Mouse (Mus musculus): ENCODE measurements around the gene 4930539E08Rik. TPM values are rescaled to one million over a fixed set of nuclear protein-coding genes. Genes with fewer than 3 reads are reported as not detected.

The 4930539E08Rik gene
- polyA plus RNA-seq, 1 experiment from 2014 or later: 0.62 TPM

DNA sequence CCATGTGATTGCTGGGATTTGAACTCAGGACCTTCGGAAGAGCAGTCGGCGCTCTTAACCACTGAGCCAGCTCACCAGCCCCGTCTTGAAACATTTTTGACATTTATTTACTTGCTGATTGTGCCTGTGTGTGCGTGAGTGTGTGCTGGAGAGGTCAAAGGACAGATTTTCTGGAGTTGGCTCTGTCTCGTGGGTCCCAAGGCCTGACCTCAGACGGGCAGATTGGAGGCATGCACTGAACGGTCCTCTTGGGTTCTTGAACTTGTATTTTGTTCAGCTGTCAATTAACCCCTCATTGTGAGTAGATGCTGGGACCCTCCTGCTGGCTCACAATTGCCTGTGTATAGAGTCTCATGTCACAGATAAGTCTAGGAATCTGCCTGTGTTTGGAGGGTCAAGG lies 28.9 kb downstream of the 4930539E08Rik start:
- WGBS: 81% methylated on average over 8 of the region's 8 CpGs
- ATAC-seq (ENCODE audit: low FRiP score, low TSS enrichment): no peak

DNA sequence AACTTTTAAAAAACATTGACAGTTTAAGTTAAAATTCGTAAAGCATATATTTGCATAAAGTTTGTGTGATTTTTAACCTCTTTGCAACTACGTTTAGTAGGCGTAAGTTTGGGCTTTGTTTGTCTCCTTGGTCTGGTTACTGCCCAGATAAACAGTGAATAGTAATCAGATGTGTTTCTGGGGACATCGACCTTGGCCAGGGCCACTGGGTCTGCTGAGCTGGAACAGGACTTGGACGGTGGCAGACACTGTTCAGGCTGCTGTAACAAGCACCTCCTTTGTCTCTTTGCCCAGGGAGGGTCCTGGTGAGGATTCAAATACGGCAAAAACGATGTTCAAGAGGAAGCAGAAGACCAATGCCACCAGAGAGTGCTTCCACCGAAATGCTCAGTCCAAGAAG lies 29.9 kb downstream of the 4930539E08Rik start:
- Histone ChIP-seq H3K9ac (ENCODE audit: low read depth, low read length) (no peak overlapping the region), H3K4me2 (replicated peaks; ENCODE audit: low read depth, low read length) (no peak overlapping the region), H3K4me1 (ENCODE audit: control insufficient read depth, insufficient read depth, low read length) (no peaks in the 10 kb centered on the region), H3K27me3 (ENCODE audit: control insufficient read depth, insufficient read depth, low read length) (no peaks in the 10 kb centered on the region; the same call in 1 of the 2 replicates), H3K9me3 (ENCODE audit: control insufficient read depth, low read length) (0 out of 2 replicates have a peak, but pooled peaks cover 8% of the 10 kb centered on the region), H3K4me3 (ENCODE audit: low read length) (no peak overlapping the region), H3K27ac (ENCODE audit: low read depth, low read length) (no peak overlapping the region), H3K36me3 (ENCODE audit: control insufficient read depth, insufficient read depth, low read length) (no peaks in the 10 kb centered on the region)
- ATAC-seq (ENCODE audit: low FRiP score, low TSS enrichment): no peak
- WGBS: 89% methylated on average over 8 of the region's 8 CpGs

More for the DNA sequence above, 28.9 kb downstream of the 4930539E08Rik start:
- H3K9ac ChIP-seq (ENCODE audit: low read depth, low read length): no peak overlapping the region
- H3K4me1 ChIP-seq (ENCODE audit: control insufficient read depth, insufficient read depth, low read length): no peaks in the 10 kb centered on the region
- H3K9me3 ChIP-seq (ENCODE audit: control insufficient read depth, low read length): peaks cover 8% of the 10 kb centered on the region; the same call in 1 of the 2 replicates
- H3K4me3 ChIP-seq (ENCODE audit: low read length): no peak overlapping the region
- H3K27ac ChIP-seq (ENCODE audit: low read depth, low read length): no peak overlapping the region
- H3K36me3 ChIP-seq (ENCODE audit: control insufficient read depth, insufficient read depth, low read length): no peaks in the 10 kb centered on the region
- H3K27me3 ChIP-seq (ENCODE audit: control insufficient read depth, insufficient read depth, low read length): no peaks in the 10 kb centered on the region; the same call in 1 of the 2 replicates
- no peak overlapping the region for H3K4me2 ChIP-seq (replicated peaks; ENCODE audit: low read depth, low read length)

DNA sequence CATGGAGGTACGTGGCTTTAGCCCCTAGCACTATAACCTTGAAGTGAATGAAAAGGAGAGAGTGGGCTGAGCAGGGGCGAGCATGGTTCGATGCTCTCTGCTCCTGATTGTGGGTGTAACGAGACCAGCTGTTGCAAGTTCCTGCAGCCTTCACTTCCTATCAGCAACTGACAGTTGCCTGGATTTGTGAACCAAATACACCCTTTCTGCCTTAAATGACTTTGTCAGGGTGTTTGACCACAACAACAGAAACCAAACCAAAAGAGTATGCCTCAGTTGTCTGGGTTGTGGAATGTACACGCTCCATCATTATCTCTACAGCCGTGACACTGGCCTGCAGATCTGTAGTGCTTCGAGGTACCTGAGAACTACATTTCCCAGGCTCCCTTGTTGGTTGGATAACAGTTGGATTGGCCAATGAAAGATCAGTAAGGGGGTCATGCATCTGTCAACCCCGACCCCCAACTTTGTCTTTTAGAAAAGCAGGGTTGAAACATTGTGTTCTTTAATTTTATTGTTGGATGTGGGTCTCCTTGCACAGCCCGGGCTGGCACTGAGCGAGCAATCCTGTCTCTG lies 31.1 kb downstream of the 4930539E08Rik start:
- Histone ChIP-seq H3K4me1 (ENCODE audit: control insufficient read depth, insufficient read depth, low read length) (no peaks in the 10 kb centered on the region), H3K36me3 (ENCODE audit: control insufficient read depth, insufficient read depth, low read length) (no peaks in the 10 kb centered on the region), H3K27me3 (ENCODE audit: control insufficient read depth, insufficient read depth, low read length) (no peaks in the 10 kb centered on the region; the same call in 1 of the 2 replicates), H3K4me3 (ENCODE audit: low read length) (no peak overlapping the region), H3K9me3 (ENCODE audit: control insufficient read depth, low read length) (0 out of 2 replicates have a peak, but pooled peaks cover 6% of the 10 kb centered on the region), H3K9ac (ENCODE audit: low read depth, low read length) (no peak overlapping the region), H3K27ac (ENCODE audit: low read depth, low read length) (no peak overlapping the region), H3K4me2 (replicated peaks; ENCODE audit: low read depth, low read length) (no peak overlapping the region)
- WGBS: 64% methylated on average over 10 of the region's 10 CpGs
- no peak for ATAC-seq (ENCODE audit: low FRiP score, low TSS enrichment)

DNA sequence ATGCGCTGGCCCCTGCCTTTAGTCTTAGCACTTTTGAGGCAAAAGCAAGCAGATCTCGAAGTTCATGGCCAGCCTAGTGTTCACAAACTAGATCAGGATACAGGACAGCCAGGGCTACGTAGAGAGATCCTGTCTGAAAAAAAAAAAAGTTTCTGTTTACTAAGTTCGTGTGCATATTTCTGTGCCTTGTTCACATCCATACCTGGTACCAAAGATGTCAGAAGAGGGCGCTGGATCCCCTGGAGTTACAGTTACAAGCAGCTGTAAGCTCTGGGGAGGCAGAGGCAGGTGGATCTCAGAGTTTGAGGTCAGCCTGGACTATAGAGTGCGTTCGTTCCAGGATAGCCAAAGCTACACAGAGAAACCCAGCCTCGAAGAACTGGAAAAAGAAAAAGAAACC lies 32.3 kb downstream of the 4930539E08Rik start:
- WGBS: 54% methylated on average over 8 of the region's 8 CpGs
- H3K9me3 ChIP-seq (ENCODE audit: control insufficient read depth, low read length): no peaks in the 10 kb centered on the region
- H3K27ac ChIP-seq (ENCODE audit: low read depth, low read length): no peak overlapping the region
- no peak for ATAC-seq (ENCODE audit: low FRiP score, low TSS enrichment)
- no peak overlapping the region for H3K4me3 ChIP-seq (ENCODE audit: low read length)
- H3K27me3 ChIP-seq (ENCODE audit: control insufficient read depth, insufficient read depth, low read length): no peaks in the 10 kb centered on the region; the same call in 1 of the 2 replicates
- no peaks in the 10 kb centered on the region for H3K36me3 ChIP-seq (ENCODE audit: control insufficient read depth, insufficient read depth, low read length)
- no peaks in the 10 kb centered on the region for H3K4me1 ChIP-seq (ENCODE audit: control insufficient read depth, insufficient read depth, low read length)
- H3K4me2 ChIP-seq (replicated peaks; ENCODE audit: low read depth, low read length): no peak overlapping the region
- no peak overlapping the region for H3K9ac ChIP-seq (ENCODE audit: low read depth, low read length)

GRCm38 (mm10) chr17:28882316-28882715 lies 32.8 kb downstream of the 4930539E08Rik start:
- WGBS: 4% methylated on average over 12 of the region's 12 CpGs
- no peak for ATAC-seq (ENCODE audit: low FRiP score, low TSS enrichment)
- H3K27ac ChIP-seq (ENCODE audit: low read depth, low read length): no peak overlapping the region
- H3K9me3 ChIP-seq (ENCODE audit: control insufficient read depth, low read length): no peaks in the 10 kb centered on the region
- H3K4me3 ChIP-seq (ENCODE audit: low read length): no peak overlapping the region
- H3K36me3 ChIP-seq (ENCODE audit: control insufficient read depth, insufficient read depth, low read length): no peaks in the 10 kb centered on the region
- H3K9ac ChIP-seq (ENCODE audit: low read depth, low read length): no peak overlapping the region
- H3K4me2 ChIP-seq (replicated peaks; ENCODE audit: low read depth, low read length): no peak overlapping the region
- H3K27me3 ChIP-seq (ENCODE audit: control insufficient read depth, insufficient read depth, low read length): no peaks in the 10 kb centered on the region; the same call in 1 of the 2 replicates
- H3K4me1 ChIP-seq (ENCODE audit: control insufficient read depth, insufficient read depth, low read length): no peaks in the 10 kb centered on the region

GRCm38 (mm10) chr17:28879931-28880391 lies 35.2 kb downstream of the 4930539E08Rik start:
- H3K9me3 ChIP-seq (ENCODE audit: control insufficient read depth, low read length): no peaks in the 10 kb centered on the region
- H3K27me3 ChIP-seq (ENCODE audit: control insufficient read depth, insufficient read depth, low read length): no peaks in the 10 kb centered on the region; the same call in 1 of the 2 replicates
- H3K4me1 ChIP-seq (ENCODE audit: control insufficient read depth, insufficient read depth, low read length): no peaks in the 10 kb centered on the region
- no peak for ATAC-seq (ENCODE audit: low FRiP score, low TSS enrichment)
- 4% methylated on average over 18 of the region's 18 CpGs for WGBS
- H3K4me3 ChIP-seq (ENCODE audit: low read length): no peak overlapping the region
- H3K4me2 ChIP-seq (replicated peaks; ENCODE audit: low read depth, low read length): peak overlapping the region; percentile 22; the same call in 1 of the 2 replicates
- no peaks in the 10 kb centered on the region for H3K36me3 ChIP-seq (ENCODE audit: control insufficient read depth, insufficient read depth, low read length)
- H3K9ac ChIP-seq (ENCODE audit: low read depth, low read length): no peak overlapping the region
- no peak overlapping the region for H3K27ac ChIP-seq (ENCODE audit: low read depth, low read length)

- no peaks in the 10 kb centered on the region for H3K4me1 ChIP-seq (ENCODE audit: control insufficient read depth, insufficient read depth, low read length)
- no peak overlapping the region for H3K9ac ChIP-seq (ENCODE audit: low read depth, low read length)
- peak overlapping the region; percentile 15 for H3K4me2 ChIP-seq (replicated peaks; ENCODE audit: low read depth, low read length)
- ATAC-seq (ENCODE audit: low FRiP score, low TSS enrichment): no peak
- 16% methylated on average over 19 of the region's 19 CpGs for WGBS
- no peaks in the 10 kb centered on the region for H3K36me3 ChIP-seq (ENCODE audit: control insufficient read depth, insufficient read depth, low read length)
- H3K27ac ChIP-seq (ENCODE audit: low read depth, low read length): no peak overlapping the region
- no peak overlapping the region for H3K4me3 ChIP-seq (ENCODE audit: low read length)
- no peaks in the 10 kb centered on the region for H3K9me3 ChIP-seq (ENCODE audit: control insufficient read depth, low read length)
- no peaks in the 10 kb centered on the region; the same call in 1 of the 2 replicates for H3K27me3 ChIP-seq (ENCODE audit: control insufficient read depth, insufficient read depth, low read length)
Observed at GRCm38 (mm10) chr17:28876821-28877220, 38.3 kb downstream of the 4930539E08Rik start.

GRCm38 (mm10) chr17:28876331-28876730 lies 38.8 kb downstream of the 4930539E08Rik start:
- Histone ChIP-seq H3K4me3 (ENCODE audit: low read length) (no peak overlapping the region), H3K27ac (ENCODE audit: low read depth, low read length) (no peak overlapping the region), H3K27me3 (ENCODE audit: control insufficient read depth, insufficient read depth, low read length) (no peaks in the 10 kb centered on the region; the same call in 1 of the 2 replicates), H3K4me1 (ENCODE audit: control insufficient read depth, insufficient read depth, low read length) (no peaks in the 10 kb centered on the region), H3K9ac (ENCODE audit: low read depth, low read length) (no peak overlapping the region), H3K36me3 (ENCODE audit: control insufficient read depth, insufficient read depth, low read length) (no peaks in the 10 kb centered on the region), H3K9me3 (ENCODE audit: control insufficient read depth, low read length) (no peaks in the 10 kb centered on the region), H3K4me2 (replicated peaks; ENCODE audit: low read depth, low read length) (peak overlapping the region; percentile 15; the same call in 1 of the 2 replicates)
- WGBS: 63% methylated on average over 5 of the region's 5 CpGs
- no peak for ATAC-seq (ENCODE audit: low FRiP score, low TSS enrichment)

- no peak overlapping the region for H3K4me2 ChIP-seq (replicated peaks; ENCODE audit: low read depth, low read length)
- H3K4me3 ChIP-seq (ENCODE audit: low read length): no peak overlapping the region
- no peak for ATAC-seq (ENCODE audit: low FRiP score, low TSS enrichment)
- H3K9ac ChIP-seq (ENCODE audit: low read depth, low read length): no peak overlapping the region
- no peaks in the 10 kb centered on the region for H3K9me3 ChIP-seq (ENCODE audit: control insufficient read depth, low read length)
- 48% methylated on average over 8 of the region's 8 CpGs for WGBS
- no peaks in the 10 kb centered on the region for H3K27me3 ChIP-seq (ENCODE audit: control insufficient read depth, insufficient read depth, low read length)
- no peak overlapping the region for H3K27ac ChIP-seq (ENCODE audit: low read depth, low read length)
- no peaks in the 10 kb centered on the region for H3K36me3 ChIP-seq (ENCODE audit: control insufficient read depth, insufficient read depth, low read length)
- H3K4me1 ChIP-seq (ENCODE audit: control insufficient read depth, insufficient read depth, low read length): no peaks in the 10 kb centered on the region
Observed at GRCm38 (mm10) chr17:28875316-28875715, 39.8 kb downstream of the 4930539E08Rik start.

Measured in kidney, embryonic 14.5 days (tissue).